Mouse (Mus musculus): ENCODE results near the gene Foxi1. TPM values are rescaled to one million over a fixed set of nuclear protein-coding genes. Genes with fewer than 3 reads are reported as not detected.

Gene Foxi1
- total RNA-seq (2012; rRNA removed) (not detected in 2 replicates), polyA plus RNA-seq (2012; ENCODE audit: insufficient read depth in 1 of 2, insufficient read length in 2 of 2, low read depth in 1 of 2, low replicate concordance in 2 of 2, missing spikeins in 1 of 2) (not detected)

DNA sequence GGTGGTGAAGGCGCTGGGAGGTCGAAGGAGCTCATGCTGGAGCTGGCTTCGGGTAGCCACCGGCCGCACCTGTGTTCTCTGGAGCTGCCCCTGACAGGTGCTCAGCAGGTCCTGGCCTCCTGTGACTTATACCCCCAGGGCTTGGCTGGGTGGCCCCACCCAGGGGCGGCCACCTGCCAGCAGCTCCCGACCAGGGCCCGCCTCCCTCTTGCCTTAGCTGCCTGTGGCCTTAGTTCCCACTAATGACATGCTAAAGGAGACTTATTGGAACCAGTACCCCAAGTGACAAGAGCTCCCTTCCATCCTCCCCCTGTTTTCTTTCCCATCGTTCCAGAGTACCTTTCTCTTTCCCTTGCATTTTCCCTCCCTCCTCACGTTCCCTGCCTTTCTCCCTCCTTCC lies at the start of gene Foxi1:
Foxi1 (minus strand) TSS at position 101 of the 400 bp plus-strand sequence.
- Histone ChIP-seq H3K27me3 (ENCODE audit: control insufficient read depth in 1 of 2, insufficient read depth in 2 of 2, low read length in 2 of 2) (peaks cover 12 to 32% of the 10 kb centered on the region in 2 experiments), H3K36me3 (ENCODE audit: control insufficient read depth in 1 of 2, insufficient read depth in 2 of 2, low read length in 2 of 2) (no peaks in the 10 kb centered on the region), H3K9me3 (replicated peaks; ENCODE audit: insufficient read depth, low read length) (no peaks in the 10 kb centered on the region), H3K4me1 (ENCODE audit: control insufficient read depth in 1 of 2, insufficient read depth in 2 of 2, low read length in 2 of 2) (no peaks in the 10 kb centered on the region), H3K4me3 (ENCODE audit: control insufficient read depth in 1 of 2, insufficient read depth in 1 of 2, low read depth in 2 of 2, low read length in 2 of 2) (no peak within 1 kb of the TSS), H3K79me2 (ENCODE audit: control insufficient read depth, insufficient read depth, low read length, poor library complexity) (no peaks in the 10 kb centered on the region), H3K9ac (ENCODE audit: control insufficient read depth, low read depth, low read length, poor library complexity, severe bottlenecking) (no peak within 1 kb of the TSS), H3K27ac (ENCODE audit: control insufficient read depth, low read depth, low read length) (no peak within 1 kb of the TSS)
- no peak for TF ChIP-seq TAL1 (IDR thresholded peaks at IDR 0.05; ENCODE audit: low read length)
- TF ChIP-seq ZNF384 (IDR thresholded peaks at IDR 0.05; ENCODE audit: low read depth, low read length): no peak
- no peak for TF ChIP-seq EP300 (IDR thresholded peaks at IDR 0.05; ENCODE audit: low read depth in 1 of 2, low read length in 2 of 2)
- TF ChIP-seq TBP (IDR thresholded peaks at IDR 0.05; ENCODE audit: low read depth, low read length): no peak
- no peak for TF ChIP-seq CHD2 (IDR thresholded peaks at IDR 0.05; ENCODE audit: low read length)
- TF ChIP-seq HCFC1 (IDR thresholded peaks at IDR 0.05; ENCODE audit: low read depth, low read length): no peak
- no peak for TF ChIP-seq ZKSCAN1 (IDR thresholded peaks at IDR 0.05; ENCODE audit: low read depth, low read length)
- no peak for TF ChIP-seq GATA1 (IDR thresholded peaks at IDR 0.05; ENCODE audit: low read depth, low read length)
- no peak for TF ChIP-seq BHLHE40 (IDR thresholded peaks at IDR 0.05; ENCODE audit: borderline replicate concordance, low read depth, low read length)
- no peak for TF ChIP-seq MAFK (IDR thresholded peaks at IDR 0.05; ENCODE audit: borderline replicate concordance, low read depth, low read length)
- TF ChIP-seq ZC3H11A (IDR thresholded peaks at IDR 0.05; ENCODE audit: low read depth, low read length): no peak
- no peak for DNase-seq (ENCODE audit: low read depth, low spot score)

DNA sequence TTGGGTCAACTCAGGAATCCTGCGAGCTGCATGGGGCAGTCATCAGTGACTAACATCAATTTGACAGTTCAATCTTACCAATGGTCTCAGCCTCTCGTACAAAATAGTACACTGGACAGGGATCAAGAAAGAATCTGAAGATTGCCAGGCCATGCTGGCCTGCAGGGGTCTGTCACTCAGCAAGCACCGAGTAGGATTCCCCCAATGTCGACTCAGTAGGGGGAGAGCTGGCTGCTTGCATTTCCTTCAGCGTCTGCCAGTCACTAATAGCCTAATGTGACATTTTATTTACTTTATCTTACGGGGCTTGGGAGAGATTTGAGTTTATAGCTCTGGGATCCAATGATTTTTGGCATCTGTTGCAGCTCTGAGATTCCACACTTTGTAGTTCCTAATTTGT lies 35.1 kb upstream of the Foxi1 start:
- no peak for DNase-seq (ENCODE audit: low read depth, low spot score)
- Histone ChIP-seq H3K27ac (ENCODE audit: control insufficient read depth, low read depth, low read length) (no peak overlapping the region), H3K9ac (ENCODE audit: control insufficient read depth, low read depth, low read length, poor library complexity, severe bottlenecking) (no peak overlapping the region), H3K79me2 (ENCODE audit: control insufficient read depth, insufficient read depth, low read length, poor library complexity) (no peaks in the 10 kb centered on the region), H3K36me3 (ENCODE audit: control insufficient read depth in 1 of 2, insufficient read depth in 2 of 2, low read length in 2 of 2) (peaks cover 0 to 12% of the 10 kb centered on the region in 2 experiments; a peak in 2 of 4 replicates), H3K9me3 (replicated peaks; ENCODE audit: insufficient read depth, low read length) (no peaks in the 10 kb centered on the region), H3K4me1 (ENCODE audit: control insufficient read depth in 1 of 2, insufficient read depth in 2 of 2, low read length in 2 of 2) (no peaks in the 10 kb centered on the region), H3K27me3 (ENCODE audit: control insufficient read depth in 1 of 2, insufficient read depth in 2 of 2, low read length in 2 of 2) (no peaks in the 10 kb centered on the region), H3K4me3 (ENCODE audit: control insufficient read depth in 1 of 2, insufficient read depth in 1 of 2, low read depth in 2 of 2, low read length in 2 of 2) (no peak overlapping the region)
- TF ChIP-seq GATA1 (IDR thresholded peaks at IDR 0.05; ENCODE audit: low read depth, low read length) (no peak), NRF1 (IDR thresholded peaks at IDR 0.05; ENCODE audit: insufficient read depth, low read depth, low read length, poor library complexity, severe bottlenecking) (no peak), GABPA (IDR thresholded peaks at IDR 0.05; ENCODE audit: low read depth, low read length) (no peak), MAX (IDR thresholded peaks at IDR 0.05; ENCODE audit: low read length) (no peak)

DNA sequence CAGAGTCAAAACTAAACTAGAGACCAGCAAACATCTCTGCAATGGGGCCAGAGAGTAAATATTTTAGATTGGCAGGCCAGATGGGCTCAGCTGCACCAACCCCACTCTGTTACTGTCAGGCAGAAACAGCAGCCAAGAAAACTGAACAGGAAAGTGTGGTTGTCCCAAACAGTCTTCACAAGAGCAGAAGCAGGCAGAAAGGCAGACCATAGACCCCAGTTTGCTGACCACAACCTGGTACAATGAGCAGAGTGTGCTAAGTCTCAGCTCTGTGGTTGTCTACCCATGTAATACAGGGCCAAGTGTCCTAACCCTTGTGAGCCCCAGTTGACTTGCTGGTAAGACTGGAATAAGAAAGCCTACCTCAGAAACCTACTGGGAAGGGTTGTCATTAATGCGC lies 32.4 kb upstream of the Foxi1 start:
- DNase-seq (ENCODE audit: low read depth, low spot score): no peak
- no peaks in the 10 kb centered on the region for H3K9me3 ChIP-seq (replicated peaks; ENCODE audit: insufficient read depth, low read length)
- H3K79me2 ChIP-seq (ENCODE audit: control insufficient read depth, insufficient read depth, low read length, poor library complexity): no peaks in the 10 kb centered on the region
- H3K4me3 ChIP-seq (ENCODE audit: control insufficient read depth in 1 of 2, insufficient read depth in 1 of 2, low read depth in 2 of 2, low read length in 2 of 2): no peak overlapping the region
- no peaks in the 10 kb centered on the region for H3K27me3 ChIP-seq (ENCODE audit: control insufficient read depth in 1 of 2, insufficient read depth in 2 of 2, low read length in 2 of 2)
- H3K4me1 ChIP-seq (ENCODE audit: control insufficient read depth in 1 of 2, insufficient read depth in 2 of 2, low read length in 2 of 2): no peaks in the 10 kb centered on the region
- no peak overlapping the region for H3K9ac ChIP-seq (ENCODE audit: control insufficient read depth, low read depth, low read length, poor library complexity, severe bottlenecking)
- no peak for TF ChIP-seq MAX (IDR thresholded peaks at IDR 0.05; ENCODE audit: low read length)
- no peak for TF ChIP-seq RCOR1 (IDR thresholded peaks at IDR 0.05; ENCODE audit: low read depth, low read length)
- no peak for TF ChIP-seq HCFC1 (IDR thresholded peaks at IDR 0.05; ENCODE audit: low read depth, low read length)
- no peak for TF ChIP-seq JUND (IDR thresholded peaks at IDR 0.05; ENCODE audit: low read depth, low read length)
- TF ChIP-seq GABPA (IDR thresholded peaks at IDR 0.05; ENCODE audit: low read depth, low read length): no peak
- no peak for TF ChIP-seq USF1 (IDR thresholded peaks at IDR 0.05; ENCODE audit: low read depth, low read length)
- no peak for TF ChIP-seq ZMIZ1 (IDR thresholded peaks at IDR 0.05; ENCODE audit: low read depth, low read length)
- H3K36me3 ChIP-seq (ENCODE audit: control insufficient read depth in 1 of 2, insufficient read depth in 2 of 2, low read length in 2 of 2): peaks cover 0 to 15% of the 10 kb centered on the region in 2 experiments; a peak in 2 of 4 replicates
- H3K27ac ChIP-seq (ENCODE audit: control insufficient read depth, low read depth, low read length): no peak overlapping the region
